ENCODE assay signal across 21 mouse cellular contexts in genomic region chr14:18963287-18963686, GRCm38 (mm10).
DNase-seq lines count a peak whose midpoint lies in the region; ATAC-seq and TF ChIP-seq lines count a peak whose summit lies in the region.
"Had no signal": no experiment of that assay in that cellular context is flagged by ENCODE, and none has a peak within 500 bp of the region (broad histone marks: within the 10 kb centered on the region; RNA-seq: fewer than 3 reads in every experiment).

No protein-coding gene starts in this region.

- TF ChIP-seq CTCF in hindbrain, postnatal 0 days (IDR thresholded peaks at IDR 0.05; ENCODE audit: low read depth) = no peak

- no peaks in the 10 kb centered on the region for H3K9me3 ChIP-seq in liver, embryonic 11.5 days (ENCODE audit: control insufficient read depth, low read length)
- no peaks in the 10 kb centered on the region for H3K9me3 ChIP-seq in liver, embryonic 15.5 days (replicated peaks)
- H3K9me3 ChIP-seq in forebrain, embryonic 10.5 days = no peaks in the 10 kb centered on the region
- H3K9me3 ChIP-seq in hindbrain, postnatal 0 days (ENCODE audit: low read length) = no peaks in the 10 kb centered on the region
- H3K9me3 ChIP-seq: embryonic facial prominence, embryonic 12.5 days; forebrain, embryonic 13.5 days; G1E; heart, embryonic 12.5 days had no signal

- H3K4me2 ChIP-seq in liver, embryonic 11.5 days = no peak overlapping the region
- no peak overlapping the region for H3K4me2 ChIP-seq in liver, embryonic 15.5 days
- no peak overlapping the region for H3K4me2 ChIP-seq in hindbrain, postnatal 0 days (ENCODE audit: low read depth, low read length)
- H3K4me2 ChIP-seq: embryonic facial prominence, embryonic 12.5 days; forebrain, embryonic 13.5 days; heart, embryonic 12.5 days; hindbrain, embryonic 14.5 days had no signal

- H3K27ac ChIP-seq in liver, embryonic 11.5 days (ENCODE audit: low read depth, low read length) = no peak overlapping the region
- H3K27ac ChIP-seq in liver, embryonic 15.5 days (replicated peaks) = no peak overlapping the region
- no peak overlapping the region for H3K27ac ChIP-seq in forebrain, embryonic 10.5 days
- H3K27ac ChIP-seq in hindbrain, postnatal 0 days = no peak overlapping the region
- H3K27ac ChIP-seq: embryonic facial prominence, embryonic 12.5 days; forebrain, embryonic 13.5 days; hindbrain, embryonic 10.5 days; hindbrain, embryonic 14.5 days had no signal

- H3K4me1 ChIP-seq in liver, embryonic 11.5 days (replicated peaks; ENCODE audit: control insufficient read depth, insufficient read depth, low read length) = no peaks in the 10 kb centered on the region
- no peaks in the 10 kb centered on the region for H3K4me1 ChIP-seq in liver, embryonic 15.5 days (replicated peaks)
- H3K4me1 ChIP-seq in forebrain, embryonic 10.5 days = no peaks in the 10 kb centered on the region
- no peaks in the 10 kb centered on the region for H3K4me1 ChIP-seq in hindbrain, postnatal 0 days (ENCODE audit: insufficient read depth, low read length)
- H3K4me1 ChIP-seq: embryonic facial prominence, embryonic 12.5 days; forebrain, embryonic 13.5 days; heart, embryonic 12.5 days; hindbrain, embryonic 10.5 days had no signal

- H3K27me3 ChIP-seq in liver, embryonic 11.5 days (replicated peaks; ENCODE audit: control insufficient read depth, insufficient read depth, low read length) = no peaks in the 10 kb centered on the region
- H3K27me3 ChIP-seq in liver, embryonic 15.5 days = no peaks in the 10 kb centered on the region
- no peaks in the 10 kb centered on the region for H3K27me3 ChIP-seq in forebrain, embryonic 10.5 days (ENCODE audit: poor library complexity, severe bottlenecking)
- no peaks in the 10 kb centered on the region for H3K27me3 ChIP-seq in hindbrain, postnatal 0 days (ENCODE audit: insufficient read depth, low read length)
- H3K27me3 ChIP-seq: embryonic facial prominence, embryonic 12.5 days; forebrain, embryonic 13.5 days; heart, embryonic 12.5 days had no signal

- ATAC-seq in liver, embryonic 11.5 days (replicated peaks; ENCODE audit: low FRiP score) = 0 out of 2 replicates have a peak, but pooled peaks have one; percentile 58
- peak; percentile 60 for ATAC-seq in liver, embryonic 15.5 days (ENCODE audit: insufficient read depth)
- no peak for ATAC-seq in hindbrain, postnatal 0 days
- ATAC-seq: activated CD4-positive, CD25-positive, alpha-beta regulatory T cell, adult 4 months; CD4-positive, CD25-positive, alpha-beta regulatory T cell, adult 4 months; forebrain, embryonic 13.5 days; forebrain, postnatal 0 days had no signal

- no peak overlapping the region for H3K4me3 ChIP-seq in liver, embryonic 11.5 days (ENCODE audit: low read depth, low read length)
- no peak overlapping the region for H3K4me3 ChIP-seq in liver, embryonic 15.5 days (replicated peaks)
- no peak overlapping the region for H3K4me3 ChIP-seq in forebrain, embryonic 10.5 days
- H3K4me3 ChIP-seq in hindbrain, postnatal 0 days (ENCODE audit: low read length) = no peak overlapping the region
- H3K4me3 ChIP-seq: embryonic facial prominence, embryonic 12.5 days; forebrain, embryonic 13.5 days; heart, embryonic 12.5 days; hindbrain, embryonic 10.5 days had no signal

- WGBS in liver, embryonic 11.5 days = 73% methylated on average over 2 of the region's 2 CpGs
- 56% methylated on average over 2 of the region's 2 CpGs for WGBS in liver, embryonic 15.5 days (ENCODE audit: insufficient replicate concordance)
- WGBS in forebrain, embryonic 10.5 days = 89% methylated on average over 2 of the region's 2 CpGs
- 81% methylated on average over 2 of the region's 2 CpGs for WGBS in hindbrain, postnatal 0 days

- H3K9ac ChIP-seq in liver, embryonic 11.5 days (ENCODE audit: low read depth, low read length) = no peak overlapping the region
- no peak overlapping the region for H3K9ac ChIP-seq in liver, embryonic 15.5 days
- no peak overlapping the region for H3K9ac ChIP-seq in hindbrain, postnatal 0 days (replicated peaks; ENCODE audit: low read length)
- H3K9ac ChIP-seq: embryonic facial prominence, embryonic 12.5 days; forebrain, embryonic 13.5 days; forebrain, postnatal 0 days; heart, embryonic 12.5 days; hindbrain, embryonic 14.5 days had no signal

- DNase-seq in adrenal gland, adult 2 months = peak; percentile 5
- no peak for DNase-seq in adrenal gland, postnatal 10 days
- DNase-seq in liver, embryonic 11.5 days (ENCODE audit: low spot score) = no peak
- DNase-seq in forebrain, embryonic 10.5 days (ENCODE audit: extremely low spot score, low spot score) = no peak
- DNase-seq in hindbrain, postnatal 0 days (ENCODE audit: low spot score) = no peak
- no peak for DNase-seq in cerebellum, postnatal 25 days
- DNase-seq: adrenal gland, postnatal 36 days; B cell, adult 2 months; cerebellum, adult 2 months; cerebellum, postnatal 10 days; forebrain, postnatal 0 days; gastrocnemius, postnatal 25 days had no signal

- H3K36me3 ChIP-seq in liver, embryonic 11.5 days (ENCODE audit: control insufficient read depth, insufficient read depth, low read length) = no peaks in the 10 kb centered on the region
- H3K36me3 ChIP-seq in liver, embryonic 15.5 days (replicated peaks) = no peaks in the 10 kb centered on the region
- H3K36me3 ChIP-seq in forebrain, embryonic 10.5 days (replicated peaks) = no peaks in the 10 kb centered on the region
- H3K36me3 ChIP-seq in hindbrain, postnatal 0 days (ENCODE audit: insufficient read depth, low read length) = no peaks in the 10 kb centered on the region
- H3K36me3 ChIP-seq: embryonic facial prominence, embryonic 12.5 days; G1E; heart, embryonic 12.5 days; hindbrain, embryonic 10.5 days had no signal
